Mouse (Mus musculus) CD4-positive, CD25-positive, alpha-beta regulatory T cell, adult 4 months (primary cell): Measurements from ENCODE around the gene Tcf21. TPM values are rescaled to one million over a fixed set of nuclear protein-coding genes. Genes with fewer than 3 reads are reported as not detected.

Experiments
- ATAC-seq: one replicate; pipeline ENCODE4 v1.8.0; 2017
- polyA plus RNA-seq, 2 experiments: library from polyadenylated mRNA; unstranded; fragments of 100-300 nt; shearing (Covaris generic); gene quantifications; one replicate each; pipeline ENCODE4 v1.2.1; 2017

The Tcf21 gene
- polyA plus RNA-seq, 2 experiments from 2014 or later, result 0.17 TPM; not detected in 1

DNA sequence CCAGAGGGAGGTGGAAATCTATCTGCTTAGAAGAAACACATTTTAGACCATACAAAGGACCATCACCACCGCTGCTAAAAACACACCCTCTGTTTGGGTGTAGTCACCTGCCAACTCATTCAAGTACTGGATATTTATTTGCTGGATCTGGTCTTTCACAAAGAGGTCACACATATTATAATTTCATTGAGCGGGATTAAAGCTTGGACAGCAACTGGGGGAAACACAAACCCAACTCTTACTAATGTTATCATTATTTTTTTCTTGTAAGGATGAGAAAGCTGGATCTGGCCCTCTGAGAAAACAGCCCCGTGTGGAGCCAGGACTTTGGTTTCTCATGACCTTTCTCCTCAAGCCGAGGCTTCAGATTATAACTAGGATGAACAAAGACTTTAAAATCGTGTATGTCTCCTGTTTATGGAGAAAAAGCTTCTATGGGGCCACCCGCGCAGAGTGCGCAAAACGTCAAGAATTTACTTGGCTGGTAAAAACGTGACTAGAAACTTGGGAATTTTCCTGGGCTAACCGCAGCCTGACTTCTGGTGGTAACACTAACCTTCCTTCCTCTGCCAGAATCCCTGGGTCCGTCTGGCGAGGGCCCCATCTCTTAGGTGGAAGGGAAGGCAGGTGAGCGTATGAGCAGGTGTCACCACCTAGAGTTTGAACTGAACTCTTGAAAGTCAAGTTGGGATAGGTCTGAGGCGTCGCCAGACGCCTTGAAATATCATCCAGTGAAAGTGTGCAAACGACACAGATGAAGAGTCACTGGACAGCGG, 4.3 kb downstream of the Tcf21 start:
- ATAC-seq, result no peak

DNA sequence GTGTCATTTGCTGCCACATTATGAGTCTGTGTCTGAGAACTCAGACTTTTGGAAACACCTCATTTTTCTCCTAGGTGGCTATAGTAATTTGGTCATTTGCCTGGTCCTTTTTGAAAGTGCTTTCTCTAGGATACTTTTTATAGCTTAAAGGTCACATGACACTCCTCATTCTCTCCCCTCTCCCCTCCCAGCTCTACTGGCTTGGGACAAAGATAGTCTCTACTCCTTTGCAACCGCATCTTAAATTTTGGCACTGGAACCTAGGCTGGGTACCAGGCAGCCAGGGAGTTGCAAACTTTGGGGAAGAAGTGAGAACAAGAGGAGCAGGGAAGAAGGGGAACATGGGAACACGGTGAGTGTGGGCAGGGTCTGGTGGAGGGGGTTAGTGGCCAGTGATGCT, 5.2 kb downstream of the Tcf21 start:
- no peak for ATAC-seq

DNA sequence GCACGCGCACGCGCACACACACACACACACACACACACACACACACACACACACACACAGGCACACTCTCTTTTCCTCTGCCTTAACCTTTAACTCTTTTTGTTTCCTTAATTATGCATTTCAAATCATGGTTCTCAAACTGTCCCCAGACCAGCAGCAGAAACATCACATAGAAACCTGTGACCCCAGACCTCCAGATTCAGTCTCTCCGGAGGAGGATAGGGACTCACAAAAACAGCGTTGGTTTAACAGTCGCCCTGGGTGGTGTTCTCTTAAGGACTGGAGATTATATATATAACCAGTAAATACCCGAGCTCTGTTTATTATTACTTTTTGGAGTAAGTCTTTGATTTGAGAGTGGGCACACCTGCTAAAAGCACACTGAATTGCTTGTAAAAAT, 5.7 kb downstream of the Tcf21 start:
- no peak for ATAC-seq

DNA sequence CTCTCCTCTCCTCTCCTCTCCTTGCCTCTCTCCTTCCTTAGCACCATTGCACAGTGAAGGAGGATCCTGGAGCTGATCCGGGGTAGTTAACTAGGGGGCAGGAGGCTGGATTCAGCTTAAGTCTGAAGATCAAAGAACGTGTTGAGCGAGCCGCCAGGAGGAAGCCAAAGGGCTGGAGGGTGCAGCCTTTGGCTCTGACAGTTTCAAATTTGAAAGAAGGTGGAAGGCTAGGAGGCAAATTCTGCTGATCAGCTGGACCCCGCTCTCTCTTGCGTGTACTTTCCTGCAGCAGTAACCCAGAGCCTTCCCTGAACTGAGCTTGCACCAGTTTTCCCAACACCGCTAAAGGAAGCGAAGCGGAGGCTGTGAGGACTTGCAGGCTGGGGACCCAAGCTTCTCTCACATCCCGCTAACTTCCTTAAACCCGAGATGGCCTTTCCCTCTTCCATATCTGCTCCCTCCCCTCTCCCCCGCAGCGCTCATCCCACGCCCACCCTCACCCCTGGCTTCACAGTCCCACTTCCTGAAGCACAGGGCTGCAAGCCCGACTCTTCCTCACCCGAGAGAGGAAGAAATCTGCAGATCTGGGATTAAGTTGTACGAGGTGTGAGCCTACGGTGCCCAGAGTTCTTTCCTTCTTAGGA, 6.5 kb downstream of the Tcf21 start:
- ATAC-seq, result no peak

DNA sequence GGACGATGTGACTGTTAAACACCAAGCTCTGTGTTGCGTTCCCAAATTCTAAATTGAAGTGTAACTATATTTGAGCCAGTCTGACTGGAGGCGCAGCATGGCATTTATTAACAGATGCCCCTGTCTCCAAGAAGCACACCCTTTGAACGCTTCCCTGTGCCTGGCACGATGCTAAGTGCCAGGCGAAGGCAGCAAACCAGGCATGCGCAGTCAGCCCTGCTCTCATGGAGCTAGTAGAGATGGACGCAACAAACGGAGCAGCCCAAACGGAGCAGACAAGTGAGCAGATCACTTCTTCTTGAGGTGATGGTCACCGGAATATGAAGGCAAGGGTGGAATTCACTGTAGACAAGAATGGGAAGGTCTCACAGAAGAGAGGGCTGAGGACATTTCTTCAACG, 8.1 kb downstream of the Tcf21 start:
- no peak for ATAC-seq

DNA sequence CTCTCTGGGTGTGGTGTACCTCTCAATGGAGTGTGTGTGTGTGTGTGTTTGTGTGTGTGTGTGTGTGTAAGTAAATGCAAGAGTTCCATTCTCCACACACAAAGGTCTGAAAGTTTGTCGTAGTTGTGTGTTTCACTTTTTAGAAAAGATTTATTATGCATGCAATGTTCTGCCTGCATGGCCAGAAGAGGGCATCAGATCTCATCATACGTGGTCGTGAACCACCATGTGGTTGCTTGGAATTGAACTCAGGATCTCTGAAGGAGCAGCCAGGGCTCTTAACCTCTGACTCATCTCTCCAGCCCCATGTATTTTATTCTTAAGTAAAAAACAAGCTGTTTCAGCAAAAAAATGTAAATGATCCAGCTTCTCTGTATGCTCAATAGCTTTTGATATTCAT, 37.3 kb downstream of the Tcf21 start:
- no peak for ATAC-seq

DNA sequence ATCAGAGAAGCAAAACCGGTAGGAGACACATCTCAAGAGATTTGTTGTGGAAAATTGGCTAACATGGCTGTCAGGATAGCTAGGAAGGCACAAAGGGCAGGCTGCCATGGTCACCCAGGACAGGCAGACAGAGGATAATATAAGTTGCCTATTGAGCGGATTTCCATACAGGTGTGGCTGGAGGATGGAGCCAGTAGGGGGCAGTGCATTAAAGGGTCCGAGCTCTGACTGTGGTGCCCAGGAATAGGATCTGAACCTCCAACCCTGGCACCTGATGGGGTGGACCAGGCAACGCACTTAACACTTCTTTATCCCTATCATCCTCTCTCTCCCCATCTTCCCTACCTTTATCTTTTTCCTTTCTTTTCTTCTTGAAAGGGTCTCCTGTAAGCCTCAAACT, 38.5 kb downstream of the Tcf21 start:
- no peak for ATAC-seq

DNA sequence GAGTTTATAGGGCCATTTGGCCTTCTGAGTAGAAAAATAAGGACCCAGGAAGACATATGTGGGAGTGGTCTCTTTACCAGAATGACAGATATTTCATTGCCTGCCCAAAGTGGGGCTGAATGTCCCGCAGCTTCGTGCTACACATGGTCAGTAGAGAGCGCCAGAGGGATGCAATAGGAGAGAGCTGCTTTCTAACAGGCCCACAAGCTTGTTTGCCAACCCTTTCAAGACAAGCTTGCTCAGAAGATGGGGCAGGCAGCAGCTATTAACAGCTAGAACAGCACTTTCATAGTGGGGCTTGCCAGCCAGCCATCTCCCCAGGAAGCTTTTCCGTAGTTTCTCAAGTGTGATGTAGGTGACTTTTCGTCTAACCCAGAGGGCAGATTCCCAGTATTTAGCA, 42.0 kb downstream of the Tcf21 start:
- no peak for ATAC-seq

DNA sequence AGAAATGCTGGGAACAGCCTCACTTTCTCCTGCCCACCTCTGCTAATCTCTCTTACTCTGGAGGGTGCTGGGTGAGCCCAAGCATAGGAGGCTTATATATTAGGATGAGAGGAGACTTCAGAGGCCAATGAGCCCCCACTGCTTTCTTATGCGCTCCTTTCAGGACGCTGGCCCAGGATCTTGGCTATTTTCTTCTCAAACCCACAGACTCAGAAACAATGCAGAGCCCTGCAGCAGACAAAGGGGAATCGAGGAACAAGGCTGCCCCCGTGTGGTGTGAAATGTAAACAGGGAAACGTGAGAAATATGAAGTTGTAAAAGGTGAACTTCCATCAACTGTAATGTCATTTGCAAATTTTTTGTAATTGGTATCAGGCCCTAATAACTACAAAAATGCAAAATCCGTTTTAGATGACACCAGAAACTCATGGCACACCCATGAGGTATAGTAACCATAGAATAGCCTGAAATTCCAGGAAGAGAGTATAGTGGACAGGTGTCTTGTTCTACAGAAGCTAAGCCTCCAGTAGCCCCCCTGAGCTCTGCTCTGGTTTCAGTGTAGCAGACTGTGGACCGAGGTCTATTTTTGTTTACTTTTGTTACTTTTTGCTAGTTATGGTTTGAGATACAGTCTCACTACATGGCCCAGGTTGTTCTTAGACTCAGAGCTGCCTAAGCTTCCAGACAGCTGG, 43.8 kb downstream of the Tcf21 start:
- no peak for ATAC-seq

DNA sequence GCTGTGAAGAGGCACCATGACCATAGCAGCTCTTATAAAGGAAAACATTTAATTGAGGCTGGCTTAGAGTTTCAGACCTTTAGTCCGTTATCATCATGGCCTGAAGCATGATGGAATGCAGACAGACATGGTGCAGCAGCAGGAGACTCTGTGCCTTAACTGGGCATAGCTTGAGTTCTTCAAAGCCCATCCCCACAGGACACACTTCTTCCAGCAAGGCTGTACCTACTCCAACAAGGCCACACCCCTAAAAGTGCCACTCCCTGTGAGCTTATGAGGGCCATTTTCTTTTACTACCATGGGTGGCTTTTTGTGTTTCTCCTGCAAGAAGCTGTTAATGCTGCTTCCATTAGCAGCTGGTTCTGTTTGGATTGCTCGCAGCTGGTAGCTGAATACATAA, 44.5 kb downstream of the Tcf21 start:
- ATAC-seq, result no peak

DNA sequence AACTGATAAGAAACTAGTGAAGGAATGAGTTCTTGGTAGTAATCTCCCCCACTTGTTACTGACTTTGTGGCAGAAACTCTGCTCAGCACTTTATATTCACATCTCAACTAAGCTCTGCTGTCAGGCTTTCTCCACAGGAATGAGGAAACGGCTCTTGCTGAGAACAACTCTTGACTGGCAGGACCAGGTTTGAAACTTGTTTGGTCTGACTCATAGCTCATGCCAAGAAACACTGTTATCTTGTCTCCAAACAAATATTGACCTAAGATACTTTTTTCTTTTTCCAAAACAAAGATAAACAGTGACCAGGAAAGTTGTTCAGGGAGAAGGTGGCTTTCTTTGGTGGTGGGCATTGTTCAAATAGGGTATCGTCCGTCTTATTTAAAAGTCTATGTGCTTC, 45.3 kb downstream of the Tcf21 start:
- no peak for ATAC-seq

Other genes with a start within 250 kb of the Tcf21 start
- not detected for gene Slc2a12, start 175.2 kb downstream of the Tcf21 start, polyA plus RNA-seq
- 10 to 100 TPM; 58.0 to 67.6 TPM for gene Tbpl1, start 88.2 kb downstream of the Tcf21 start, polyA plus RNA-seq